ENCODE assay signal across 8 mouse cellular contexts in genomic region chr3:95434983-95435370, GRCm38 (mm10). TPM values are rescaled to one million over a fixed set of nuclear protein-coding genes. Genes with fewer than 3 reads are reported as not detected.
DNase-seq lines count a peak whose midpoint lies in the region; ATAC-seq and TF ChIP-seq lines count a peak whose summit lies in the region.

No protein-coding gene starts in this region.

- no peak for TF ChIP-seq EP300 in heart, postnatal 0 days (IDR thresholded peaks at IDR 0.05; ENCODE audit: low read depth)

- WGBS in heart, embryonic 11.5 days (ENCODE audit: insufficient replicate concordance), result 3% methylated on average over 7 of the region's 7 CpGs
- 1% methylated on average over 7 of the region's 7 CpGs for WGBS in heart, postnatal 0 days
- 10% methylated on average over 7 of the region's 7 CpGs for WGBS in macrophage (ENCODE audit: missing documents)

- H3K9me3 ChIP-seq in heart, embryonic 11.5 days (replicated peaks; ENCODE audit: control insufficient read depth, low read length), result no peaks in the 10 kb centered on the region
- no peaks in the 10 kb centered on the region for H3K9me3 ChIP-seq in heart, postnatal 0 days (replicated peaks; ENCODE audit: control insufficient read depth, low read length)

- H3K4me2 ChIP-seq in heart, embryonic 11.5 days, result peak overlapping the region; percentile 91
- peak overlapping the region; percentile 85 for H3K4me2 ChIP-seq in heart, postnatal 0 days (ENCODE audit: low read depth, low read length)

- no peak for DNase-seq in heart, postnatal 36 days
- peak; percentile 23 for DNase-seq in NIH3T3 (ENCODE audit: low read depth)
- no peak for DNase-seq in heart, postnatal 0 days (ENCODE audit: low spot score)
- no peak for DNase-seq in thymus, postnatal 4 days
- no peak for DNase-seq in left cerebral cortex, postnatal 25 days (ENCODE audit: low spot score in 2 of 2)

- H3K27ac ChIP-seq in heart, embryonic 11.5 days (ENCODE audit: low read depth, low read length), result peak overlapping the region; percentile 83; the same call in 1 of the 2 replicates
- H3K27ac ChIP-seq in heart, postnatal 0 days (ENCODE audit: low read depth), result peak overlapping the region; percentile 88
- peak overlapping the region; percentile 59 for H3K27ac ChIP-seq in macrophage

- 0 out of 2 replicates have a peak, but pooled peaks cover 3% of the 10 kb centered on the region for H3K4me1 ChIP-seq in heart, embryonic 11.5 days (ENCODE audit: control insufficient read depth, insufficient read depth, low read length)
- peaks cover 15% of the 10 kb centered on the region; the same call in 1 of the 2 replicates for H3K4me1 ChIP-seq in heart, postnatal 0 days (ENCODE audit: control insufficient read depth, insufficient read depth)

- intact Hi-C loops in heart, postnatal 36 days (cut with DNase I), result loop anchor here (5.0 kb wide), 1 partner anchor 83 kb away; no protein-coding TSS in a partner anchor
- intact Hi-C loops in left cerebral cortex, postnatal 25 days (cut with DNase I), result loop anchor here (5.0 kb wide), 1 partner anchor 78 kb away; the partner anchor contains the start of gene Setdb1

- peaks cover 8% of the 10 kb centered on the region; the same call in 1 of the 2 replicates for H3K36me3 ChIP-seq in heart, embryonic 11.5 days (ENCODE audit: control insufficient read depth, insufficient read depth, low read length)
- peaks cover 9% of the 10 kb centered on the region for H3K36me3 ChIP-seq in heart, postnatal 0 days (replicated peaks; ENCODE audit: control insufficient read depth, insufficient read depth, low read length)
- H3K36me3 ChIP-seq in macrophage (ENCODE audit: inconsistent target), result peaks cover 13% of the 10 kb centered on the region; the same call in 1 of the 2 replicates

- H3K79me2 ChIP-seq in macrophage (ENCODE audit: inconsistent target), result peaks cover 58% of the 10 kb centered on the region

- H3K4me3 ChIP-seq in heart, embryonic 11.5 days (ENCODE audit: low read depth, low read length), result peak overlapping the region; percentile 94
- H3K4me3 ChIP-seq in heart, postnatal 0 days (ENCODE audit: low read depth, low read length), result peak overlapping the region; percentile 86
- H3K4me3 ChIP-seq in macrophage (ENCODE audit: inconsistent target), result peak overlapping the region; percentile 94

- TF ChIP-seq CTCF in heart, postnatal 0 days (IDR thresholded peaks at IDR 0.05; ENCODE audit: low read depth), result no peak

- H3K27me3 ChIP-seq in heart, embryonic 11.5 days (ENCODE audit: control insufficient read depth, insufficient read depth, low read length), result no peaks in the 10 kb centered on the region
- H3K27me3 ChIP-seq in heart, postnatal 0 days (ENCODE audit: control insufficient read depth, insufficient read depth, low read length), result no peaks in the 10 kb centered on the region

- peak overlapping the region; percentile 86 for H3K9ac ChIP-seq in heart, embryonic 11.5 days (ENCODE audit: low read depth, low read length)
- H3K9ac ChIP-seq in heart, postnatal 0 days (replicated peaks; ENCODE audit: low read depth, low read length), result peak overlapping the region; percentile 74

- ATAC-seq in heart, embryonic 11.5 days (replicated peaks; ENCODE audit: insufficient number of reproducible peaks, low FRiP score, low TSS enrichment), result no peak
- ATAC-seq in heart, postnatal 0 days (ENCODE audit: insufficient read depth, low read depth), result no peak
- ATAC-seq in erythroid progenitor cell, adult 5-6 weeks (replicated peaks; ENCODE audit: low FRiP score, poor library complexity, severe bottlenecking), result no peak

RNA-seq across cellular contexts. Expression of gene Arnt, which starts 0.8 kb away (rescaled TPM):
- polyA plus RNA-seq in heart, embryonic 11.5 days (2014; fragmentation: Nextera tagmentation; extraction: Ambion mirVana), result 20.6 and 28.5 TPM in 2 replicates
- 10 to 100 TPM; 39.7 to 43.0 TPM for total RNA-seq in heart, postnatal 36 days (2021)
- total RNA-seq in heart, postnatal 0 days (2014; rRNA removed; ENCODE audit: low replicate concordance), result 20.6 and 22.4 TPM in 2 replicates
- 20.1 and 23.0 TPM in 2 replicates for polyA plus RNA-seq in heart, postnatal 0 days (2015; fragmentation: Nextera tagmentation; extraction: Ambion mirVana)
- 100 to 1,000 TPM; 113 to 307 (median 194) TPM for total RNA-seq in macrophage (2018; cell fraction: chromatin; rRNA removed)
- 10 to 100 TPM; 30.4 to 48.6 (median 39.9) TPM for total RNA-seq in macrophage (2018; cell fraction: cytosol; rRNA removed)
- total RNA-seq in macrophage (2018; cell fraction: nucleus; rRNA removed), result 100 to 1,000 TPM in 9 of 26 experiments, 10 to 100 TPM in 17; 50.1 to 142 (median 87.6) TPM
- polyA plus RNA-seq in macrophage (2018), result 32.7 to 36.0 TPM (median 33.6 TPM) in 3 replicates
- total RNA-seq in erythroid progenitor cell, adult 5-6 weeks (2015; ENCODE audit: low replicate concordance), result 57.7 and 75.9 TPM in 2 replicates
- 53.8 and 74.5 TPM in 2 replicates for total RNA-seq in erythroid progenitor cell, adult 5-6 weeks (2017; ENCODE audit: low replicate concordance)
- 10 to 100 TPM; 32.5 to 37.0 TPM for total RNA-seq in left cerebral cortex, postnatal 25 days (2021)

RNA-seq across cellular contexts. Expression of gene 4930558C23Rik, which starts 32.3 kb away (rescaled TPM):
- not detected in 2 replicates for polyA plus RNA-seq in heart, embryonic 11.5 days (2014; fragmentation: Nextera tagmentation; extraction: Ambion mirVana)
- not detected for total RNA-seq in heart, postnatal 36 days (2021)
- not detected in 2 replicates for total RNA-seq in heart, postnatal 0 days (2014; rRNA removed; ENCODE audit: low replicate concordance)
- not detected in 2 replicates for polyA plus RNA-seq in heart, postnatal 0 days (2015; fragmentation: Nextera tagmentation; extraction: Ambion mirVana)
- total RNA-seq in macrophage (2018; cell fraction: chromatin; rRNA removed), result not detected
- total RNA-seq in macrophage (2018; cell fraction: cytosol; rRNA removed), result not detected
- not detected for total RNA-seq in macrophage (2018; cell fraction: nucleus; rRNA removed)
- not detected in 3 replicates for polyA plus RNA-seq in macrophage (2018)
- not detected in 2 replicates for total RNA-seq in erythroid progenitor cell, adult 5-6 weeks (2015; ENCODE audit: low replicate concordance)
- total RNA-seq in erythroid progenitor cell, adult 5-6 weeks (2017; ENCODE audit: low replicate concordance), result not detected in 2 replicates
- not detected for total RNA-seq in left cerebral cortex, postnatal 25 days (2021)
